Mouse (Mus musculus) kidney, adult 11 months (tissue): ENCODE results near the gene Apex1.
"Not testable (repeated sequence)": the region's sequence is repeated elsewhere in the genome, so short reads cannot be mapped to it uniquely, and the experiment has no call there.

Experiments
- DNase-seq: peaks from one replicate; pipeline ENCODE4 v3.0.0; 2022

Gene Apex1

DNA sequence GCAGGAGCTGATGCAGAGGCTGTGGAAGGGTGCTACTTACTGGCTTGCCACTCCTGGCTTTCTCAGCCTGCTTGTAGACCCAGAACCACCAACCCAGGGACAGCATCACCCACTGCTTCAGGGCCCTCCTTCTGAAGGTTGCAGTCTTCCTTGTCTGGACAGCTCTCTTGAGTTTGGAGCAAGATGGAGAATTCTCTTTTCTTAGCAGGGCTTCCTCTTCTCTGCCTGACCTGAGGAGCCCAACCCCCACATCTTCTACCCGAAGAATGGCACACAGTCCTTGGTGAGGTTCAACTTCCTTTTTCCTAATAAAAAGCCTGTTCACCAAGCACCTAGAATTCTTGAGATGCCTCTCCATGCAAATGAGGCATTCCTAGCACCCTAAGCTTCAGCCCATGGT lies 46.1 kb downstream of the Apex1 start:
- no peak for DNase-seq

DNA sequence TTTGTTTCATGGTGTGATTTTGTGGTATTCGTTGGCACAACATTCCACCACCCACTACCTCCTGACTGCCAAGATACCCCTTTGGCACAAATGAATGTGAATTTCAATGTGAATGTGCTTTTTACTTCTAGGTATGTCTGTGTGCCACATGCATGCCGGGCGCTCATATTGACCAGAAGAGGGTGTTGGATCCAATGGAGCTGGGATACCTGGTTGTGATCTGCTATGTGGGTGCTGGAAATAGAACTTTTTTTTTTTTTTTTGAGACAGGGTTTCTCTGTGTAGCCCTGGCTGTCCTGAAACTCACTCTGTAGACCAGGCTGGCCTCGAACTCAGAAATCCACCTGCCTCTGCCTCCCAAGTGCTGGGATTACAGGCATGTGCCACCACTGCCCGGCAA lies 48.3 kb downstream of the Apex1 start:
- DNase-seq = not testable (repeated sequence)

DNA sequence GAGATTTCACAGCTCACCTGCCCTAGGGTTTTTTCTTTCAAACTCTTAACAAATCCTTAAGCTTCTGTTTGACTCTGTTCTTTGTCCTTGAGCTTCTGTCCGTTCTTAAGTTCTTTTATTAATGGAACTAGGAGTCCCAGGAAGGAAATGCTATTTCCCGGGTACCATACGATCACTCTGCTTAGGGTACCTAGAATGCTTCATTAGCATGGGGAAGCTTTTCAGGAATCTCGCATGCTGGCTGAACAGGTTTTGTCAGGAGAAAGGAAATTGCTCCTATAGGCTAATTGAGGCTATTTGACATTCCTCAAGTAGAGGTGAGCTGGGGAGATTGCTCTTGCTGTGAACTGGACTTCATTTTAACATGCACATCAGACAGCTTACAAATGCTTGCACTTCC lies 48.9 kb downstream of the Apex1 start:
- DNase-seq = peak; percentile 25

DNA sequence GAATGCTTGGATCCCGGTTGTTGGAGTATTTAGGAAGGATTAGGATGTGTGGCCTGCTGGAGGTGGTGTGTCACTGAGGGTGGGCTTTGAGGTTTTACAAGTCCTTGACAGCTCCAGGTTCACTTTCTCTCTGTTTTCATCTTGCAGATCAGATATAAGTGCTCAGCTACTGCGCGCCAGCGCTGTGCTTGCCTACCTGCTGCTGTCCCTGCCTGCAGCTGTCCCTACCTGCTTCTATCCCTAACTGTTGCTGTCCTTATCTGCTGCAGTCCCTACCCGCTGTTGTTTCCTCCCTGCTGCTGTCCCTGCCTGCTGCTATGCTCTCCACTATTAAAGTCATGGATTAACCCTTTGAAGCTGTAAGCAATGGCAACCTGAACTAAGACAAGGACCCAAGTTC lies 50.2 kb downstream of the Apex1 start:
- DNase-seq = no peak

DNA sequence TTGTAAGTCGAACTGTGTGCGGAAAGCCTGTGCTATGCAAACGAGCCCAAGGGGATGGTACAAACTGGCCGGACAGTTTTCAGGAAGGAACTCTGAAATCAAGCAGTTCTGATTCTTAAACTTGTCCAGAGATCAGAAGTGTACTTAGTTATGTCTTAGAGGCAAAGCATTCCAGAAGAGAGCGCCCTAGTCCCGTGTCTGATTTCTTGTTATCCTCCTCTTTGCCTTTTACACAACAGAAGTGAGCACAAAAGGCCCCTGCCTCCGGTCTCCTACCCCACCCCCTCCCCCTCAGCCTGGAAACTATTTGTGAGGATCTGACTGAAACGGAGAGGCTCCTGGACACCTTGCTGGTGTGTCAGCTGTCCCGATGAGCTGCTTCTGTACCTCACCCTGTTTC lies 51.9 kb downstream of the Apex1 start:
- peak; percentile 27 for DNase-seq
